Mouse (Mus musculus): ENCODE results near the gene Hes3. TPM values are rescaled to one million over a fixed set of nuclear protein-coding genes. Genes with fewer than 3 reads are reported as not detected.

Gene Hes3
- total and polyA plus RNA-seq, 2 experiments from 2014 or later: 0.57 TPM; not detected in 1

GRCm38 (mm10) chr4:152290385-152290784, 1.1 kb downstream of the Hes3 start:
- WGBS: 3% methylated on average over 39 of the region's 39 CpGs
- Histone ChIP-seq H3K36me3 (ENCODE audit: insufficient read depth) (no peaks in the 10 kb centered on the region), H3K27me3 (ENCODE audit: insufficient read depth, low read length) (peaks cover 72% of the 10 kb centered on the region), H3K27ac (ENCODE audit: low read depth, low read length) (no peak overlapping the region), H3K9ac (peak overlapping the region; percentile 46), H3K9me3 (ENCODE audit: low read length) (no peaks in the 10 kb centered on the region), H3K4me2 (ENCODE audit: low read depth) (peak overlapping the region; percentile 65), H3K4me1 (ENCODE audit: insufficient read depth) (peaks cover 14% of the 10 kb centered on the region; the same call in 1 of the 2 replicates), H3K4me3 (ENCODE audit: low read depth, low read length) (peak overlapping the region; percentile 33)
- no peak for TF ChIP-seq CTCF (IDR thresholded peaks at IDR 0.05; ENCODE audit: low read depth)
- ATAC-seq: peak; percentile 40
- no peak for DNase-seq

- no peak overlapping the region for H3K4me2 ChIP-seq (ENCODE audit: low read depth)
- peaks cover 66% of the 10 kb centered on the region for H3K27me3 ChIP-seq (ENCODE audit: insufficient read depth, low read length)
- no peak for TF ChIP-seq CTCF (IDR thresholded peaks at IDR 0.05; ENCODE audit: low read depth)
- ATAC-seq (no peak), DNase-seq (no peak)
- no peak overlapping the region for H3K27ac ChIP-seq (ENCODE audit: low read depth, low read length)
- peaks cover 14% of the 10 kb centered on the region; the same call in 1 of the 2 replicates for H3K4me1 ChIP-seq (ENCODE audit: insufficient read depth)
- no peak overlapping the region for H3K9ac ChIP-seq
- no peak overlapping the region for H3K4me3 ChIP-seq (ENCODE audit: low read depth, low read length)
- 40% methylated on average over 18 of the region's 18 CpGs for WGBS
- H3K36me3 ChIP-seq (ENCODE audit: insufficient read depth): no peaks in the 10 kb centered on the region
- H3K9me3 ChIP-seq (ENCODE audit: low read length): no peaks in the 10 kb centered on the region
Measured at GRCm38 (mm10) chr4:152288398-152288945, 3.0 kb downstream of the Hes3 start.

GRCm38 (mm10) chr4:152287317-152288120, 3.9 kb downstream of the Hes3 start:
- no peak for ATAC-seq
- Histone ChIP-seq H3K36me3 (ENCODE audit: insufficient read depth) (no peaks in the 10 kb centered on the region), H3K4me3 (ENCODE audit: low read depth, low read length) (0 out of 2 replicates have a peak overlapping the region, but pooled peaks have one; percentile 37), H3K27me3 (ENCODE audit: insufficient read depth, low read length) (peaks cover 64% of the 10 kb centered on the region), H3K4me2 (ENCODE audit: low read depth) (peak overlapping the region; percentile 76), H3K9me3 (ENCODE audit: low read length) (no peaks in the 10 kb centered on the region), H3K4me1 (ENCODE audit: insufficient read depth) (peaks cover 14% of the 10 kb centered on the region; the same call in 1 of the 2 replicates), H3K27ac (ENCODE audit: low read depth, low read length) (no peak overlapping the region), H3K9ac (no peak overlapping the region)
- TF ChIP-seq CTCF (IDR thresholded peaks at IDR 0.05; ENCODE audit: low read depth): no peak
- WGBS: 11% methylated on average over 19 of the region's 19 CpGs
- no peak for DNase-seq

- Histone ChIP-seq H3K4me2 (ENCODE audit: low read depth) (peak overlapping the region; percentile 76), H3K9me3 (ENCODE audit: low read length) (no peaks in the 10 kb centered on the region), H3K9ac (peak overlapping the region; percentile 57), H3K27ac (ENCODE audit: low read depth, low read length) (no peak overlapping the region), H3K4me3 (ENCODE audit: low read depth, low read length) (peak overlapping the region; percentile 37), H3K4me1 (ENCODE audit: insufficient read depth) (peaks cover 14% of the 10 kb centered on the region; the same call in 1 of the 2 replicates), H3K36me3 (ENCODE audit: insufficient read depth) (no peaks in the 10 kb centered on the region), H3K27me3 (ENCODE audit: insufficient read depth, low read length) (peaks cover 64% of the 10 kb centered on the region)
- no peak for TF ChIP-seq CTCF (IDR thresholded peaks at IDR 0.05; ENCODE audit: low read depth)
- 5% methylated on average over 26 of the region's 26 CpGs for WGBS
- DNase-seq (no peak), ATAC-seq (no peak)
Measured at GRCm38 (mm10) chr4:152286887-152287286, 4.6 kb downstream of the Hes3 start.

- peak; percentile 40 for ATAC-seq
- TF ChIP-seq CTCF (IDR thresholded peaks at IDR 0.05; ENCODE audit: low read depth): no peak
- 3% methylated on average over 32 of the region's 32 CpGs for WGBS
Measured at GRCm38 (mm10) chr4:152286183-152286582, 5.3 kb downstream of the Hes3 start.

GRCm38 (mm10) chr4:152285505-152285904, 6.0 kb downstream of the Hes3 start:
- no peak overlapping the region for H3K4me3 ChIP-seq (ENCODE audit: low read depth, low read length)
- no peak overlapping the region for H3K9ac ChIP-seq
- no peak for ATAC-seq
- 3% methylated on average over 10 of the region's 10 CpGs for WGBS
- no peak overlapping the region for H3K27ac ChIP-seq (ENCODE audit: low read depth, low read length)
- no peak overlapping the region for H3K4me2 ChIP-seq (ENCODE audit: low read depth)
- peaks cover 4% of the 10 kb centered on the region; the same call in 1 of the 2 replicates for H3K36me3 ChIP-seq (ENCODE audit: insufficient read depth)
- TF ChIP-seq CTCF (IDR thresholded peaks at IDR 0.05; ENCODE audit: low read depth): peak; percentile 70
- peaks cover 9% of the 10 kb centered on the region; the same call in 1 of the 2 replicates for H3K4me1 ChIP-seq (ENCODE audit: insufficient read depth)
- DNase-seq: peak; percentile 69
- no peaks in the 10 kb centered on the region for H3K9me3 ChIP-seq (ENCODE audit: low read length)
- H3K27me3 ChIP-seq (ENCODE audit: insufficient read depth, low read length): peaks cover 65% of the 10 kb centered on the region

More at GRCm38 (mm10) chr4:152286183-152286582, 5.3 kb downstream of the Hes3 start:
- peaks cover 64% of the 10 kb centered on the region for H3K27me3 ChIP-seq (ENCODE audit: insufficient read depth, low read length)
- H3K9me3 ChIP-seq (ENCODE audit: low read length): no peaks in the 10 kb centered on the region
- H3K4me1 ChIP-seq (ENCODE audit: insufficient read depth): peaks cover 14% of the 10 kb centered on the region; the same call in 1 of the 2 replicates
- H3K4me3 ChIP-seq (ENCODE audit: low read depth, low read length): peak overlapping the region; percentile 37
- no peaks in the 10 kb centered on the region for H3K36me3 ChIP-seq (ENCODE audit: insufficient read depth)
- peak; percentile 63 for DNase-seq
- H3K9ac ChIP-seq: peak overlapping the region; percentile 57
- no peak overlapping the region for H3K27ac ChIP-seq (ENCODE audit: low read depth, low read length)
- peak overlapping the region; percentile 76 for H3K4me2 ChIP-seq (ENCODE audit: low read depth)

Data from forebrain, postnatal 0 days (tissue).